In the genomic region with DNA sequence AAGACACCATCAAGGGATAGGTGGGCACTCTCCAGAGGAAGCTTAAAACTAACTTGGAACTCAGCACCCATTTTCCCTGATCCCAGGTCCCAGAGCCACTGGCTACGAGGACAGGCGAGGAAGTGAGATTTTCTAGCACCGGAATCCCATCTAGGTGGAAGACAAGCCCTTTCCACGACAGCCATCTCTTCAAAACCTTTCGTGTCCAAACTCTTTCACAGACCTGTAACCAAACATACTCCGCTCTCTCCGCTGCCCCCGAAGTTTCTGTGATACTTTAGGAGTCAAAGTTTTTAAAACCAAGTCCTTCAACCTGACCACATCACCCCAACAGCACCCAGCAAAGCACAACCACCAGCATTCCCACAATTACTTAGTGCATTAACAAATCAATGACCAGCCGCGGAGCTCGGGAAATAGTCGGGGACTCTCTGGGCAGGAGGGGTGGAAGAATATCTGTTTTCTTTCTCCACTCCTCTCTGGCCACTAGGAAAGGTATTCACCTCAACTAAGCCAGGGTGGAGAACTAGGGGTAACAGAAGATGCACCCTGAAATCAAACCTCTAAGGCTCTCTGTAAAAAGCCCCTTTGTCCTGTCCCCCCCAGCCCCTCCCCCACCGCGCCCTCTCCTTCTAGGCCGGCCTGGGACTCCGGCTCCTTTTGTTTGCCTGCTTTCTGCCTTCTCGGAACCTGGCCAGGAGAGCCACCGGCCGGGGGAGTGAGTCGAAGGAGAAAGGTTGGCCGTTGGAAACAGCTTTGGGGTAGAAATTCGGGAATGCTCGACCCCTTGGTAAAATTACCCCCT, we compare ENCODE assay signal across 8 mouse cellular contexts. TPM values are rescaled to one million over a fixed set of nuclear protein-coding genes. Genes with fewer than 3 reads are reported as not detected.
DNase-seq lines count a peak whose midpoint lies in the region; ATAC-seq and TF ChIP-seq lines count a peak whose summit lies in the region.

No protein-coding gene starts in this region.

- 0 out of 2 replicates have a peak, but pooled peaks cover 4% of the 10 kb centered on the region for H3K4me1 ChIP-seq in heart, embryonic 16.5 days (ENCODE audit: control insufficient read depth, insufficient read depth, low read length)
- peaks cover 53% of the 10 kb centered on the region for H3K4me1 ChIP-seq in hindbrain, embryonic 15.5 days (replicated peaks)

- peaks cover 41% of the 10 kb centered on the region for H3K79me2 ChIP-seq in myocyte (ENCODE audit: control insufficient read depth, insufficient read depth)

- TF ChIP-seq POLR2A in myocyte (IDR thresholded peaks at IDR 0.05; ENCODE audit: insufficient read length, low read depth) = no peak

- H3ac ChIP-seq in myocyte (ENCODE audit: control insufficient read depth, insufficient read length) = peak overlapping the region; percentile 34

- no peaks in the 10 kb centered on the region for H3K9me3 ChIP-seq in heart, embryonic 16.5 days (replicated peaks; ENCODE audit: control insufficient read depth, low read length)
- no peaks in the 10 kb centered on the region for H3K9me3 ChIP-seq in hindbrain, embryonic 15.5 days

- H3K27me3 ChIP-seq in heart, embryonic 16.5 days (ENCODE audit: control insufficient read depth, insufficient read depth, low read length) = peaks cover 19% of the 10 kb centered on the region
- no peaks in the 10 kb centered on the region for H3K27me3 ChIP-seq in hindbrain, embryonic 15.5 days
- no peaks in the 10 kb centered on the region for H3K27me3 ChIP-seq in myocyte (ENCODE audit: control insufficient read depth, insufficient read depth, insufficient read length)

- DNase-seq in heart, adult 11 months = no peak
- DNase-seq in R1 (ENCODE audit: low read depth, low spot score) = peak; percentile 49
- no peak for DNase-seq in adrenal gland, postnatal 36 days
- DNase-seq in adrenal gland, postnatal 10 days = no peak
- DNase-seq in thymus, postnatal 25 days = no peak

- no peak overlapping the region for H3K9ac ChIP-seq in heart, embryonic 16.5 days (ENCODE audit: low read length)
- peak overlapping the region; percentile 32 for H3K9ac ChIP-seq in hindbrain, embryonic 15.5 days

- no peaks in the 10 kb centered on the region for H3K36me3 ChIP-seq in heart, embryonic 16.5 days (ENCODE audit: control insufficient read depth, insufficient read depth)
- H3K36me3 ChIP-seq in hindbrain, embryonic 15.5 days = no peaks in the 10 kb centered on the region
- no peaks in the 10 kb centered on the region for H3K36me3 ChIP-seq in myocyte (ENCODE audit: control insufficient read depth, insufficient read depth)

- peak overlapping the region; percentile 78 for H3K4me2 ChIP-seq in heart, embryonic 16.5 days (ENCODE audit: low read depth, low read length)
- peak overlapping the region; percentile 90 for H3K4me2 ChIP-seq in hindbrain, embryonic 15.5 days
- H3K4me2 ChIP-seq in myocyte (ENCODE audit: low read depth) = peak overlapping the region; percentile 90

- H3K4me3 ChIP-seq in heart, embryonic 16.5 days (ENCODE audit: low read length) = peak overlapping the region; percentile 59
- peak overlapping the region; percentile 60 for H3K4me3 ChIP-seq in hindbrain, embryonic 15.5 days
- H3K4me3 ChIP-seq in myocyte = peak overlapping the region; percentile 56

- H3K27ac ChIP-seq in heart, embryonic 16.5 days (ENCODE audit: low read length) = no peak overlapping the region
- H3K27ac ChIP-seq in hindbrain, embryonic 15.5 days (replicated peaks) = no peak overlapping the region

- WGBS in heart, embryonic 16.5 days = 4% methylated on average over 23 of the region's 23 CpGs
- under 1% methylated on average over 23 of the region's 23 CpGs for WGBS in hindbrain, embryonic 15.5 days

- no peak for ATAC-seq in heart, embryonic 16.5 days (replicated peaks; ENCODE audit: extremely low read depth, insufficient read depth, low FRiP score)
- no peak for ATAC-seq in hindbrain, embryonic 15.5 days (ENCODE audit: low FRiP score, low read depth)

TF ChIP-seq in myocyte, 11 proteins besides CTCF, POLR2A, EP300 and RAD21:
- TF ChIP-seq MYOG (IDR thresholded peaks at IDR 0.05; ENCODE audit: control insufficient read depth in 1 of 3, insufficient read depth in 1 of 3, insufficient read length in 2 of 3, low read depth in 2 of 3) (no peak), TCF12 (IDR thresholded peaks at IDR 0.05; ENCODE audit: insufficient read depth, poor library complexity, severe bottlenecking) (no peak), TCF3 (IDR thresholded peaks at IDR 0.05; ENCODE audit: insufficient read length, low read depth) (no peak), E2F4 (IDR thresholded peaks at IDR 0.05; ENCODE audit: insufficient read depth) (no peak)

RNA-seq across cellular contexts. Expression of a gene that starts 0.9 kb away (rescaled TPM):
- 2.6 TPM in 2 replicates for polyA plus RNA-seq in heart, embryonic 16.5 days (2015; fragmentation: Nextera tagmentation; extraction: Ambion mirVana)
- polyA plus RNA-seq in hindbrain, embryonic 15.5 days (2015; fragmentation: Nextera tagmentation; extraction: Ambion mirVana) = 3.3 and 3.4 TPM in 2 replicates
- 11.1 TPM for polyA plus RNA-seq in myocyte (2012; fragmentation: generic; extraction: Trizol)
- total RNA-seq in adrenal gland, postnatal 36 days (2021) = not detected
- total RNA-seq in adrenal gland, postnatal 10 days (2021) = under 1 TPM in 1 of 2 experiments, not detected in 1; 0.30 TPM

RNA-seq across cellular contexts. Expression of a gene that starts 20.6 kb away (rescaled TPM):
- polyA plus RNA-seq in heart, embryonic 16.5 days (2015; fragmentation: Nextera tagmentation; extraction: Ambion mirVana) = not detected in 2 replicates
- polyA plus RNA-seq in hindbrain, embryonic 15.5 days (2015; fragmentation: Nextera tagmentation; extraction: Ambion mirVana) = not detected in 2 replicates
- 0.16 TPM for polyA plus RNA-seq in myocyte (2012; fragmentation: generic; extraction: Trizol)
- total RNA-seq in adrenal gland, postnatal 36 days (2021) = not detected
- not detected for total RNA-seq in adrenal gland, postnatal 10 days (2021)

RNA-seq across cellular contexts. Expression of a gene that starts 27.5 kb away (rescaled TPM):
- polyA plus RNA-seq in heart, embryonic 16.5 days (2015; fragmentation: Nextera tagmentation; extraction: Ambion mirVana) = 0.34 TPM in 1 of 2 replicates, not detected in the other
- polyA plus RNA-seq in hindbrain, embryonic 15.5 days (2015; fragmentation: Nextera tagmentation; extraction: Ambion mirVana) = 1.1 TPM in 2 replicates
- polyA plus RNA-seq in myocyte (2012; fragmentation: generic; extraction: Trizol) = 0.18 TPM
- not detected for total RNA-seq in adrenal gland, postnatal 36 days (2021)
- not detected for total RNA-seq in adrenal gland, postnatal 10 days (2021)
